Mouse (Mus musculus) CD4-positive, CD25-positive, alpha-beta regulatory T cell, adult 9 weeks (primary cell): ENCODE measurements around the gene Gbp6. TPM values are rescaled to one million over a fixed set of nuclear protein-coding genes. Genes with fewer than 3 reads are reported as not detected.

Experiments used
- polyA plus RNA-seq: library from polyadenylated mRNA; unstranded; fragments of 100-300 nt; shearing (Covaris generic); gene quantifications from one replicate; pipeline ENCODE4 v1.2.1, GENCODE M21; 2017

Gbp6 gene
- 239 TPM for polyA plus RNA-seq

GRCm38 (mm10) chr5:105293226-105294165, at the start of gene Gbp6, which contains the start of gene Gm43302:
TSS of gene Gbp6 (minus strand) at chr5:105293698.
TSS of gene Gm43302 (minus strand) at chr5:105293695.

GRCm38 (mm10) chr5:105239483-105240047, 53.9 kb downstream of the Gbp6 start, which contains the start of gene Gbp10:
TSS of gene Gbp10 (minus strand) at chr5:105239533.

Other genes with a start within 250 kb of the Gbp6 start
- 202 TPM for gene Gbp9, start 154.2 kb downstream of the Gbp6 start, polyA plus RNA-seq
- gene Gbp8, start 154.2 kb downstream of the Gbp6 start, polyA plus RNA-seq, result 105 TPM
- 315 TPM for gene Gbp4, start 154.1 kb downstream of the Gbp6 start, polyA plus RNA-seq
- 105 TPM for gene Gbp10, start 54.2 kb downstream of the Gbp6 start, polyA plus RNA-seq
- gene Gm43302, start within 50 bp of the Gbp6 start, polyA plus RNA-seq, result 13.1 TPM
- gene Lrrc8b, start 122.1 kb upstream of the Gbp6 start, polyA plus RNA-seq, result 1.6 TPM
- 40.4 TPM for gene Lrrc8c, start 225.7 kb upstream of the Gbp6 start, polyA plus RNA-seq